Mouse (Mus musculus) lung, adult 2 months (tissue): ENCODE measurements around the gene Arf6.

Source experiments
- CTCF ChIP-seq: fragments of 200-500 bp; IDR thresholded peaks from 2 replicates; pipeline ENCODE4 v1.5.1; 2011; ENCODE audit warnings: mild to moderate bottlenecking, low read length, control low read depth; ENCODE audit not compliant: insufficient read depth
- POLR2A ChIP-seq: fragments of 200-500 bp; IDR thresholded peaks from 2 replicates; pipeline ENCODE4 v1.6.1; 2011; ENCODE audit warnings: low read depth, mild to moderate bottlenecking, control low read depth, low read length, borderline replicate concordance; ENCODE audit errors: extremely low read depth

DNA sequence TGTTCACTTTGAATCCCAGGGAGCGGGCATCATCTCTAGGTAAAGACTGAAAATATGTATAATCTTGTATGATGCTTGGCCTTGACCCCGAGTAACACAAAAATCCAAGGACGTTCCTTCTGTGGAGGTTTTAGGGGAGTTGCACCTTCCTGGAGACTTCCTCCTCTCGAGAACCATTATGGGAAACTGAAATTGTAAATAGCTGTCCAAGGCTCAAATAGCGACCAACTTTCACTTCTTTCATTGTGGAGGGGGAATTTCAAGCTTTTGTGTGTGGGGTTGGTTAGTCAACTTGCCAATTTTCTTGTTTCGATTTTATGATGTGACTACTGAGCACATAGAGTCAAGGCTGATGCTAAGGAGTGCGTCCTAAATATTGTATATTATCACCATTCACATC, 6.2 kb upstream of the Arf6 start:
- TF ChIP-seq CTCF: no peak
- TF ChIP-seq POLR2A: no peak
